Mouse (Mus musculus) activated CD4-positive, CD25-positive, alpha-beta regulatory T cell, adult 9 weeks (primary cell): ENCODE measurements around the gene Obox7. TPM values are rescaled to one million over a fixed set of nuclear protein-coding genes. Genes with fewer than 3 reads are reported as not detected.

ENCODE experiments used
- polyA plus RNA-seq: library from polyadenylated mRNA; unstranded; fragments of 100-300 nt; shearing (Covaris generic); gene quantifications from one replicate; pipeline ENCODE4 v1.2.1, GENCODE M21; 2017

The Obox7 gene
- not detected for polyA plus RNA-seq

GRCm38 (mm10) chr7:14659196-14659595 is at the start of gene Obox7:
Obox7 (plus strand) TSS chr7:14659496.

Other genes starting within 250 kb of the Obox7 start
- gene Sult2a8, start 212.7 kb upstream of the Obox7 start, polyA plus RNA-seq = not detected
- not detected for gene Sult2a7, start 165.3 kb upstream of the Obox7 start, polyA plus RNA-seq
- not detected for gene Vmn1r90, start 96.0 kb upstream of the Obox7 start, polyA plus RNA-seq